Mouse (Mus musculus) G1E (cell line): ENCODE results near the gene Dpm2.

Experiments
- CTCF ChIP-seq: IDR thresholded peaks from 2 replicates; pipeline ENCODE4 v1.5.1; 2012; ENCODE audit warnings: low read depth, low read length, inconsistent platforms, mixed read lengths
- GATA1 ChIP-seq: IDR thresholded peaks from 2 replicates; pipeline ENCODE4 v1.6.1; 2012; ENCODE audit warnings: borderline replicate concordance, low read length, inconsistent platforms, mixed read lengths

GRCm38 (mm10) chr2:32617109-32617508 lies 46.5 kb downstream of the Dpm2 start:
- TF ChIP-seq CTCF: no peak
- TF ChIP-seq GATA1: no peak
